Mouse (Mus musculus) liver, embryonic 16.5 days (tissue): Measurements from ENCODE around the gene Aip. TPM values are rescaled to one million over a fixed set of nuclear protein-coding genes. Genes with fewer than 3 reads are reported as not detected.
"Not testable (repeated sequence)": the region's sequence is repeated elsewhere in the genome, so short reads cannot be mapped to it uniquely, and the experiment has no call there.

Source experiments
- ATAC-seq: fragments of 200-750 bp; cut with Nextera tagmentation; 2 replicates; pipeline ENCODE4 v1.8.0; 2017; ENCODE audit warnings: low read depth, mild to moderate bottlenecking, moderate number of reproducible peaks, moderate library complexity
- H3K27ac ChIP-seq: fragments of 300-500 bp; sonication (generic); 2 replicates; pipeline ENCODE4 v1.5.1; 2014; ENCODE audit warnings: mild to moderate bottlenecking, low read length
- H3K27me3 ChIP-seq: fragments of 300-500 bp; sonication (generic); 2 replicates; pipeline ENCODE4 v1.6.1; 2014; ENCODE audit warnings: low read depth, low read length, mixed read lengths; ENCODE audit not compliant: control insufficient read depth, insufficient read depth
- H3K36me3 ChIP-seq: fragments of 300-500 bp; sonication (generic); 2 replicates; pipeline ENCODE4 v1.6.1; 2014; ENCODE audit warnings: mild to moderate bottlenecking; ENCODE audit not compliant: control insufficient read depth, insufficient read depth
- H3K4me1 ChIP-seq: fragments of 300-500 bp; sonication (generic); 2 replicates; pipeline ENCODE4 v1.6.1; 2014; ENCODE audit warnings: low read depth, low read length, mixed read lengths; ENCODE audit not compliant: control insufficient read depth
- H3K4me2 ChIP-seq: fragments of 300-500 bp; sonication (generic); 2 replicates; pipeline ENCODE4 v1.6.1; 2014; ENCODE audit warnings: low read depth, low read length, mixed read lengths
- H3K4me3 ChIP-seq: fragments of 300-500 bp; sonication (generic); 2 replicates; pipeline ENCODE4 v1.5.1; 2014; ENCODE audit warnings: low read depth, mild to moderate bottlenecking, low read length
- H3K9ac ChIP-seq: fragments of 300-500 bp; sonication (generic); 2 replicates; pipeline ENCODE4 v1.6.1; 2014; ENCODE audit warnings: low read depth, low read length
- H3K9me3 ChIP-seq: fragments of 300-500 bp; sonication (generic); replicated peaks from 2 replicates; pipeline ENCODE4 v1.6.1; 2016; ENCODE audit warnings: low read length; ENCODE audit not compliant: control insufficient read depth
- WGBS: fragments of 180-500 bp; shearing (Covaris S2); extraction: QIAGEN DNeasy Blood & Tissue Kit; methylation state at CpG from one replicate; pipeline ENCODE4 v1.1.7; 2014; ENCODE audit not compliant: insufficient replicate concordance; 5-methylcytosine and 5-hydroxymethylcytosine counted together
- polyA plus RNA-seq: library from polyadenylated mRNA; unstranded; fragments of >200 nt; fragmentation: Nextera tagmentation; extraction: Ambion mirVana; gene quantifications from 2 replicates; pipeline ENCODE4 v1.2.1, GENCODE M21; 2015

Gene Aip
- polyA plus RNA-seq, 1 experiment from 2014 or later: 32.4 TPM

DNA sequence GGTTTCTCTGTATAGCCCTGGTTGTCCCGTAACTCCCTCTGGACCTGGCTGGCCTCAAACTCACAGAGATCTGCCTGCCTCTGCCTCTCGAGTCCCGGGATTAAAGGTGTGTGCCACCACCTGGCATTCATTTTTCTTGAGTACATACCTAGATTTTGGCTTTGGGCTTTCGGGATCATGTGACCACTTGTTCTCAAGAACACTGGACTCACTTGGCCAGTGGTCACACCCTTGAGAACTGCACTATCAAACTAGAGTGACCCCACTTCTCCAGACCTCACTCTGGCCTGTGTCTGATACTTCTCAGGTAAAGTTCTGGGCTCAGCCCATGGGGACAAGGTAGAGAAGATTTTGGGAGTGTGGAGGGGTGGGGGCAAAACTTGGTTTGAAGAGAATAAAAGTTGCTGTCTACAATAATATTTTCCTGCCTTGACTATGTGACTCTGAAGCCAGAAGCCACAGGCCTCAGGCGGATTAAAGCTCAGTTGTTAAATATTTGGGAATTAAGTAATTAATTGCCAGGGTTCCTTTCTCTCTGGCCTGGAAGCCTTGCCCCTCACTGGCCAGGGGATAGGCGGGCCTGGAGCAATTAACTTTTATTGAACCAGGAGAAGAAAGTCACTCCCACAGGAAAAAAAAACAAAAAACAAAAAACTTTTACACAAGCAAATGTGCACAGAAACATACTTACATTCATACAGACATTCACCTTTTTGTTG, 52.8 kb downstream of the Aip start:
- Histone ChIP-seq H3K4me3 (no peak overlapping the region), H3K27me3 (no peaks in the 10 kb centered on the region), H3K4me1 (peaks cover 2% of the 10 kb centered on the region), H3K4me2 (no peak overlapping the region), H3K9ac (no peak overlapping the region), H3K27ac (no peak overlapping the region; the same call in 1 of the 2 replicates), H3K36me3 (no peaks in the 10 kb centered on the region), H3K9me3 (no peaks in the 10 kb centered on the region)
- no peak for ATAC-seq
- 61% methylated on average over 6 of the region's 6 CpGs for whole genome bisulfite sequencing

- no peak overlapping the region for H3K4me2 ChIP-seq
- H3K27me3 ChIP-seq: no peaks in the 10 kb centered on the region
- H3K9me3 ChIP-seq: no peaks in the 10 kb centered on the region
- ATAC-seq: no peak
- H3K36me3 ChIP-seq: no peaks in the 10 kb centered on the region
- H3K9ac ChIP-seq: no peak overlapping the region
- H3K4me1 ChIP-seq: peaks cover 5% of the 10 kb centered on the region
- peak overlapping the region; percentile 59; the same call in 1 of the 2 replicates for H3K27ac ChIP-seq
- H3K4me3 ChIP-seq: no peak overlapping the region
- WGBS: 87% methylated on average over 6 of the region's 6 CpGs
These were observed 54.3 kb downstream of the Aip start for GRCm38 (mm10) chr19:4071406-4071805.

GRCm38 (mm10) chr19:4070756-4071155, 54.9 kb downstream of the Aip start:
- Histone ChIP-seq H3K4me2 (no peak overlapping the region), H3K36me3 (no peaks in the 10 kb centered on the region), H3K4me1 (peaks cover 6% of the 10 kb centered on the region), H3K27me3 (no peaks in the 10 kb centered on the region), H3K4me3 (no peak overlapping the region), H3K27ac (peak overlapping the region; percentile 59), H3K9me3 (no peaks in the 10 kb centered on the region), H3K9ac (no peak overlapping the region)
- peak; percentile 25; the same call in 1 of the 2 replicates for ATAC-seq
- 34% methylated on average over 8 of the region's 8 CpGs for WGBS

GRCm38 (mm10) chr19:4070311-4070710, 55.3 kb downstream of the Aip start:
- H3K4me2 ChIP-seq: no peak overlapping the region

GRCm38 (mm10) chr19:4068717-4069410, 56.8 kb downstream of the Aip start:
- no peak overlapping the region for H3K4me3 ChIP-seq

More at GRCm38 (mm10) chr19:4070311-4070710, 55.3 kb downstream of the Aip start:
- Histone ChIP-seq H3K27ac (peak overlapping the region; percentile 59), H3K27me3 (no peaks in the 10 kb centered on the region), H3K4me3 (no peak overlapping the region), H3K9me3 (no peaks in the 10 kb centered on the region), H3K36me3 (no peaks in the 10 kb centered on the region), H3K9ac (no peak overlapping the region), H3K4me1 (peaks cover 6% of the 10 kb centered on the region)
- 59% methylated on average over 15 of the region's 15 CpGs for WGBS
- ATAC-seq: peak; percentile 61

GRCm38 (mm10) chr19:4068242-4068641, 57.4 kb downstream of the Aip start:
- H3K9me3 ChIP-seq, H3K27me3 ChIP-seq, H3K4me2 ChIP-seq, H3K4me3 ChIP-seq, H3K4me1 ChIP-seq, H3K9ac ChIP-seq, H3K36me3 ChIP-seq: not testable (repeated sequence)
- WGBS: 78% methylated on average over 2 of the region's 2 CpGs
- peak overlapping the region; percentile 68 for H3K27ac ChIP-seq
- 0 out of 2 replicates have a peak, but pooled peaks have one; percentile 48 for ATAC-seq

More at GRCm38 (mm10) chr19:4068717-4069410, 56.8 kb downstream of the Aip start:
- Histone ChIP-seq H3K4me2 (no peak overlapping the region), H3K9ac (no peak overlapping the region), H3K27me3 (no peaks in the 10 kb centered on the region), H3K4me1 (peaks cover 6% of the 10 kb centered on the region), H3K27ac (peak overlapping the region; percentile 68), H3K36me3 (no peaks in the 10 kb centered on the region), H3K9me3 (no peaks in the 10 kb centered on the region)
- ATAC-seq: peak; percentile 60; the same call in 1 of the 2 replicates
- WGBS: 62% methylated on average over 15 of the region's 15 CpGs

DNA sequence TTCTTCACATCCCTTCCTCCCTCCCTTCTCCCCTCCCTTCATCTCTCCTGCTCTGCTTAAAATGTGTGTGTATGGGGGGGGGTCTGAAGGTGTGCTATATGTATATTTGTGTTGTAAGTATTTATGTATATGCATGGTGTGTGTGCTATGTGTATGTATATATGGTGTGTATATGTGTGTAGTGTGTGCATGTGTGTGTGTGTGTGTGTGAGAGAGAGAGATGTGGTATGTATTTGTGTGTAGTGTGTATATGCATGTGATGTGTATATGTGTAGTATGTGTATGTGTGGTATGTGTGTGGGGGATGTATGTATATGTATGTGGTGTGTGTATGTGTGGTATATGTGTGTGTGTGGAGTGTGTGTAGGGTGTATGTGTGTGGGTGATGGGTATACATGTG, 58.8 kb downstream of the Aip start:
- Histone ChIP-seq H3K27ac (no peak overlapping the region), H3K4me3 (no peak overlapping the region), H3K9ac (no peak overlapping the region), H3K9me3 (no peaks in the 10 kb centered on the region), H3K4me1 (peaks cover 6% of the 10 kb centered on the region), H3K4me2 (no peak overlapping the region), H3K27me3 (no peaks in the 10 kb centered on the region), H3K36me3 (no peaks in the 10 kb centered on the region)
- ATAC-seq: no peak

DNA sequence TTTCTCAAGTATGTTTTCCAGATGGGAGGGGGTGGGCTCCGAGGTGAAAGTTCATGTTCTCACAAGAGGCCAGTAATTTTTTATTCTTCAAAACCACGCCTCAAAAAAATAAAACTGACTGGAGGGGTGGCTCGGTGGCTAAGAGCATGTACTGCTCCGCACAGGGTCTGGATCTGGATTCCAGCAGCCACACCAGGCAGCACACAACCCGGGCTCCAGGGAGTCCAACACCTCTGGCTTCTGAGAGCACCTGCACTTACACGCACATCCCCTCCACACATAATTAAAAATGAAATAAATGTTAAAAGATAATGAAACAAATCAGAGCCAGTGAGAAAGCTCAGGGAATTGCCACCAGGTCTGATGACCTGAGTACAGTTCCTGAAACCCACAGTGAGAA, 59.4 kb downstream of the Aip start:
- Histone ChIP-seq H3K36me3 (no peaks in the 10 kb centered on the region), H3K4me3 (no peak overlapping the region), H3K9me3 (no peaks in the 10 kb centered on the region), H3K9ac (no peak overlapping the region), H3K4me1 (peaks cover 6% of the 10 kb centered on the region), H3K27me3 (no peaks in the 10 kb centered on the region), H3K4me2 (no peak overlapping the region), H3K27ac (no peak overlapping the region)
- WGBS: 62% methylated on average over 6 of the region's 6 CpGs
- ATAC-seq: no peak

- not testable (repeated sequence) for H3K27ac ChIP-seq, H3K36me3 ChIP-seq, H3K4me3 ChIP-seq, H3K9ac ChIP-seq, H3K4me2 ChIP-seq, ATAC-seq, H3K9me3 ChIP-seq, H3K27me3 ChIP-seq
- 0% methylated on average over 3 of the region's 11 CpGs for WGBS
- peaks cover 12% of the 10 kb centered on the region for H3K4me1 ChIP-seq
These were observed 61.2 kb downstream of the Aip start for GRCm38 (mm10) chr19:4064501-4064900.
